Comparison of ENCODE assay signal across 16 mouse cellular contexts in the genomic region with DNA sequence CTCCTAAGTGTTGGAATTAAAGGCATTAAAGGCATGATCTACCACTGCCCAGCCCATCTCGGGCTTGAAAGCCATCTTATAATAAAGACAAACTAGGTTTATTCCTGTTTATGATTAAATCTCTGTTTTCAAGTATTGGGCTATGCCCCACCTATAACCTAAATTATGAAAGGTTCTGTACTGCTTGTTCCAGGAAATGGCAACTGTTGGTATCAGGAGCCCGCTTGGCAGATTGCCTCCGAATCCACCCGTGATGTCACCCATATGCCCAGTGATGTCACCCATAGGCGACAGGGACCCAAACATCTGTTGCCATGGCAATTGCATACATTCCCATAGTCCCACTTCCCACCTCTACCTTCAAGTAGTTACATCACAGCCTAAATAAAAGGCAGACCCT.
"Had no signal": no experiment of that assay in that cellular context is flagged by ENCODE, and none has a peak within 500 bp of the region (broad histone marks: within the 10 kb centered on the region; RNA-seq: fewer than 3 reads in every experiment).

No protein-coding gene starts in this region.

- H3K4me3 ChIP-seq: liver, embryonic 12.5 days; midbrain, embryonic 10.5 days; midbrain, embryonic 12.5 days; myocyte; neural tube, embryonic 13.5 days; neural tube, embryonic 15.5 days had no signal

- DNase-seq: lung, embryonic 14.5 days; midbrain, embryonic 14.5 days; retina, postnatal 1 day; right cerebral cortex, adult 18-20 months; right cerebral cortex, postnatal 25 days; right cerebral cortex, postnatal 4 days; spleen, adult 18-20 months; thymus, adult 18-20 months; thymus, postnatal 14 days; thymus, postnatal 36 days had no signal

- H3K4me1 ChIP-seq: midbrain, embryonic 12.5 days; neural tube, embryonic 13.5 days; neural tube, embryonic 15.5 days had no signal
